Mouse (Mus musculus): ENCODE measurements around the gene 2010106E10Rik.

Gene 2010106E10Rik

GRCm38 (mm10) chrX:112494974-112495373 lies at the start of gene 2010106E10Rik:
Gene 2010106E10Rik, plus strand, starts transcription at chrX:112495274.
- H3K27me3 ChIP-seq (ENCODE audit: control insufficient read depth, insufficient read depth, low read length, poor library complexity, severe bottlenecking), result no peaks in the 10 kb centered on the region
- H3K36me3 ChIP-seq (ENCODE audit: control insufficient read depth, insufficient read depth, low read length, poor library complexity, severe bottlenecking), result no peaks in the 10 kb centered on the region
- DNase-seq (ENCODE audit: low read depth, low spot score), result no peak

- H3K27me3 ChIP-seq (ENCODE audit: control insufficient read depth, insufficient read depth, low read length, poor library complexity, severe bottlenecking), result no peaks in the 10 kb centered on the region
- no peaks in the 10 kb centered on the region for H3K36me3 ChIP-seq (ENCODE audit: control insufficient read depth, insufficient read depth, low read length, poor library complexity, severe bottlenecking)
- no peak for DNase-seq (ENCODE audit: low read depth, low spot score)
Measured at GRCm38 (mm10) chrX:112505651-112506050, 10.6 kb downstream of the 2010106E10Rik start.

GRCm38 (mm10) chrX:112524755-112525154 lies 29.7 kb downstream of the 2010106E10Rik start:
- Histone ChIP-seq H3K27me3 (ENCODE audit: control insufficient read depth, insufficient read depth, low read length, poor library complexity, severe bottlenecking) (no peaks in the 10 kb centered on the region), H3K36me3 (ENCODE audit: control insufficient read depth, insufficient read depth, low read length, poor library complexity, severe bottlenecking) (no peaks in the 10 kb centered on the region)
- DNase-seq (ENCODE audit: low read depth, low spot score), result peak; percentile 0

GRCm38 (mm10) chrX:112543115-112543514 lies 48.0 kb downstream of the 2010106E10Rik start:
- no peaks in the 10 kb centered on the region for H3K36me3 ChIP-seq (ENCODE audit: control insufficient read depth, insufficient read depth, low read length, poor library complexity, severe bottlenecking)
- no peaks in the 10 kb centered on the region for H3K27me3 ChIP-seq (ENCODE audit: control insufficient read depth, insufficient read depth, low read length, poor library complexity, severe bottlenecking)

GRCm38 (mm10) chrX:112567716-112568115 lies 72.6 kb downstream of the 2010106E10Rik start:
- Histone ChIP-seq H3K36me3 (ENCODE audit: control insufficient read depth, insufficient read depth, low read length, poor library complexity, severe bottlenecking) (no peaks in the 10 kb centered on the region), H3K27me3 (ENCODE audit: control insufficient read depth, insufficient read depth, low read length, poor library complexity, severe bottlenecking) (no peaks in the 10 kb centered on the region)
- DNase-seq (ENCODE audit: low read depth, low spot score), result no peak

More at GRCm38 (mm10) chrX:112543115-112543514, 48.0 kb downstream of the 2010106E10Rik start:
- no peak for DNase-seq (ENCODE audit: low read depth, low spot score)

GRCm38 (mm10) chrX:112600511-112601305 lies 105.6 kb downstream of the 2010106E10Rik start, which contains the start of gene Zfp711:
Gene Zfp711, plus strand, starts transcription at chrX:112600526.
- no peaks in the 10 kb centered on the region for H3K36me3 ChIP-seq (ENCODE audit: control insufficient read depth, insufficient read depth, low read length, poor library complexity, severe bottlenecking)
- DNase-seq (ENCODE audit: low read depth, low spot score), result no peak
- no peaks in the 10 kb centered on the region for H3K27me3 ChIP-seq (ENCODE audit: control insufficient read depth, insufficient read depth, low read length, poor library complexity, severe bottlenecking)

GRCm38 (mm10) chrX:112601306-112602120 lies 106.4 kb downstream of the 2010106E10Rik start:
- no peak for DNase-seq (ENCODE audit: low read depth, low spot score)
- Histone ChIP-seq H3K36me3 (ENCODE audit: control insufficient read depth, insufficient read depth, low read length, poor library complexity, severe bottlenecking) (no peaks in the 10 kb centered on the region), H3K27me3 (ENCODE audit: control insufficient read depth, insufficient read depth, low read length, poor library complexity, severe bottlenecking) (no peaks in the 10 kb centered on the region)
